8 mouse cellular contexts compared by ENCODE assay signal in the genomic region with DNA sequence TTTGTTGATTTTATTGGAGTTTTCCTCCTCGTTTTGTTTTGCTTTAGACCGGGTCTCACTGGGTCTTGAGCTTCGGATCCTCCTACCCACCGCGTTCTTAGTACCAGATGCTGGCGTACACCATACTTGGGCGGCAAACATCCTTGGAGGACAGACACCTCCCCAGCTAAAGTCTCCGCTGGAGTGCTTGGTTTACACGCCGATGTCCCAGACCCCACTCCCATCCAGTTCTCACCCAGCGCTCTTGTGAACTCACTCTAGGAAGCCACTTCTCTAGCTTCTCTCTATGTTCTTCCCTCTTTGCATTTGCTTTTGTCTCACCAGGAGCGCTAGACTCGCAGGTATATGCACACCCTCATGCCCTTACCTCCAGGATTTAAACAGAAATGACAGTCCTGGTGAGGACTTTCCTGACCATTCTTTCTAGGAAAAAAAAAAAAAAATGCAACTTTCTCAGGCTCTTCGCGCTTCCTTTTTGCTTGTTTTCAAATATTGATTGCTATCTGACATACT. TPM values are rescaled to one million over a fixed set of nuclear protein-coding genes. Genes with fewer than 3 reads are reported as not detected.
DNase-seq lines count a peak whose midpoint lies in the region; ATAC-seq and TF ChIP-seq lines count a peak whose summit lies in the region.

No protein-coding gene starts in this region.

- CTCF ChIA-PET in Patski (lab: Charles Lee) = no interaction called here

- peaks cover 25% of the 10 kb centered on the region for H3K36me3 ChIP-seq in heart, embryonic 14.5 days (ENCODE audit: control insufficient read depth, insufficient read depth, low read length)
- no peaks in the 10 kb centered on the region; the same call in 1 of the 2 replicates for H3K36me3 ChIP-seq in hindbrain, embryonic 11.5 days (ENCODE audit: control insufficient read depth, insufficient read depth, low read length)
- peaks cover 27% of the 10 kb centered on the region for H3K36me3 ChIP-seq in midbrain, embryonic 10.5 days

- peak; percentile 38; the same call in 1 of the 2 replicates for ATAC-seq in heart, embryonic 14.5 days (ENCODE audit: insufficient number of reproducible peaks, insufficient read depth, low FRiP score, low read depth)
- peak; percentile 28 for ATAC-seq in Patski
- peak; percentile 74 for ATAC-seq in hindbrain, embryonic 11.5 days (ENCODE audit: low FRiP score)
- ATAC-seq in monocyte, adult 5-6 weeks (replicated peaks; ENCODE audit: insufficient number of reproducible peaks, low FRiP score, low TSS enrichment, poor library complexity, severe bottlenecking) = no peak

- no peaks in the 10 kb centered on the region for H3K27me3 ChIP-seq in heart, embryonic 14.5 days (ENCODE audit: control insufficient read depth, insufficient read depth, low read length)
- H3K27me3 ChIP-seq in Patski = peaks cover 5% of the 10 kb centered on the region
- no peaks in the 10 kb centered on the region for H3K27me3 ChIP-seq in hindbrain, embryonic 11.5 days (ENCODE audit: control insufficient read depth, insufficient read depth, low read length)
- no peaks in the 10 kb centered on the region for H3K27me3 ChIP-seq in midbrain, embryonic 10.5 days (ENCODE audit: low read depth, poor library complexity, severe bottlenecking)

- peak overlapping the region; percentile 87 for H3K4me2 ChIP-seq in heart, embryonic 14.5 days (ENCODE audit: low read length)
- peak overlapping the region; percentile 81 for H3K4me2 ChIP-seq in hindbrain, embryonic 11.5 days (replicated peaks; ENCODE audit: low read depth, low read length)

- peaks cover 3 to 20% of the 10 kb centered on the region in 2 experiments for H3K4me1 ChIP-seq in heart, embryonic 14.5 days (ENCODE audit: control insufficient read depth in 2 of 2, insufficient read depth in 2 of 2, low read length in 2 of 2)
- no peaks in the 10 kb centered on the region; the same call in 1 of the 2 replicates for H3K4me1 ChIP-seq in hindbrain, embryonic 11.5 days (replicated peaks; ENCODE audit: control insufficient read depth, insufficient read depth, low read length)
- H3K4me1 ChIP-seq in midbrain, embryonic 10.5 days = peaks cover 25% of the 10 kb centered on the region

- 2% methylated on average over 15 of the region's 15 CpGs for WGBS in heart, embryonic 14.5 days
- WGBS in hindbrain, embryonic 11.5 days = 3% methylated on average over 15 of the region's 15 CpGs
- 1% methylated on average over 15 of the region's 15 CpGs for WGBS in midbrain, embryonic 10.5 days

- H3K9me3 ChIP-seq in heart, embryonic 14.5 days (ENCODE audit: control insufficient read depth, low read length) = 0 out of 2 replicates have a peak, but pooled peaks cover 3% of the 10 kb centered on the region
- no peaks in the 10 kb centered on the region for H3K9me3 ChIP-seq in hindbrain, embryonic 11.5 days (ENCODE audit: control insufficient read depth, low read length)
- H3K9me3 ChIP-seq in midbrain, embryonic 10.5 days (replicated peaks) = no peaks in the 10 kb centered on the region

- TF ChIP-seq CTCF in Patski (IDR thresholded peaks at IDR 0.05) = no peak

- no peak for DNase-seq in heart, postnatal 25 days (ENCODE audit: low spot score)
- DNase-seq in Patski (ENCODE audit: low read depth, low spot score) = no peak
- no peak for DNase-seq in hindbrain, embryonic 11.5 days (ENCODE audit: low spot score)
- DNase-seq in midbrain, embryonic 10.5 days (ENCODE audit: low spot score) = no peak
- DNase-seq in ovary, adult 18-20 months (ENCODE audit: low spot score) = no peak
- no peak for DNase-seq in cerebellum, adult 9-10 months

- H3K27ac ChIP-seq in heart, embryonic 14.5 days (replicated peaks in 1 of 2; ENCODE audit: control insufficient read depth in 1 of 2, insufficient read depth in 1 of 2, low read depth in 2 of 2, low read length in 2 of 2) = peak overlapping the region; percentile 31 to 96
- H3K27ac ChIP-seq in hindbrain, embryonic 11.5 days (ENCODE audit: low read depth, low read length) = peak overlapping the region; percentile 70; the same call in 1 of the 2 replicates
- peak overlapping the region; percentile 99 for H3K27ac ChIP-seq in midbrain, embryonic 10.5 days (replicated peaks)

- peak overlapping the region; percentile 87 to 98 for H3K4me3 ChIP-seq in heart, embryonic 14.5 days (ENCODE audit: control insufficient read depth in 1 of 2, insufficient read depth in 1 of 2, low read depth in 1 of 2, low read length in 2 of 2)
- peak overlapping the region; percentile 98 for H3K4me3 ChIP-seq in hindbrain, embryonic 11.5 days (ENCODE audit: low read depth, low read length)
- peak overlapping the region; percentile 100 for H3K4me3 ChIP-seq in midbrain, embryonic 10.5 days

- peak overlapping the region; percentile 100 for H3K9ac ChIP-seq in heart, embryonic 14.5 days (ENCODE audit: low read length)
- H3K9ac ChIP-seq in hindbrain, embryonic 11.5 days (ENCODE audit: low read depth, low read length) = peak overlapping the region; percentile 73

- POLR2A ChIA-PET in Patski (lab: Charles Lee) = interaction anchor here (0.5 to 1.6 kb wide), 2 partner anchors 109 to 230 kb away, joined by 3 to 4 read pairs; no protein-coding TSS in a partner anchor

- in situ Hi-C loops in Patski (cut with MboI; ENCODE audit: low pct_unique_long_range_greater_than_20kb) = no loop called here

- intact Hi-C loops in heart, postnatal 25 days (cut with DNase I) = loop anchor here (2.0 to 10.0 kb wide), 2 partner anchors 95 to 235 kb away; partner anchors contain the start of gene Nop56

RNA-seq across cellular contexts. Expression of gene Snrpb, which starts 0.4 kb away (rescaled TPM):
- polyA plus RNA-seq in heart, embryonic 14.5 days (2014; fragmentation: Nextera tagmentation; extraction: Ambion mirVana) = 414 and 435 TPM in 2 replicates
- 100 to 1,000 TPM; 145 to 146 TPM for total RNA-seq in heart, postnatal 25 days (2021)
- polyA plus RNA-seq in Patski (2021) = 283 TPM
- polyA plus RNA-seq in hindbrain, embryonic 11.5 days (2014; fragmentation: Nextera tagmentation; extraction: Ambion mirVana) = 698 and 723 TPM in 2 replicates
- 859 and 934 TPM in 2 replicates for polyA plus RNA-seq in midbrain, embryonic 10.5 days (2016; fragmentation: Nextera tagmentation; extraction: Ambion mirVana)
- total RNA-seq in monocyte, adult 5-6 weeks (2017) = 172 to 203 TPM (median 176 TPM) in 3 replicates

RNA-seq across cellular contexts. Expression of gene Tmc2, which starts 15.4 kb away (rescaled TPM):
- not detected in 2 replicates for polyA plus RNA-seq in heart, embryonic 14.5 days (2014; fragmentation: Nextera tagmentation; extraction: Ambion mirVana)
- total RNA-seq in heart, postnatal 25 days (2021) = not detected
- not detected for polyA plus RNA-seq in Patski (2021)
- polyA plus RNA-seq in hindbrain, embryonic 11.5 days (2014; fragmentation: Nextera tagmentation; extraction: Ambion mirVana) = not detected in 2 replicates
- not detected in 2 replicates for polyA plus RNA-seq in midbrain, embryonic 10.5 days (2016; fragmentation: Nextera tagmentation; extraction: Ambion mirVana)
- total RNA-seq in monocyte, adult 5-6 weeks (2017) = not detected in 3 replicates
